Mouse (Mus musculus): ENCODE measurements around the gene Tmem37.

DNA sequence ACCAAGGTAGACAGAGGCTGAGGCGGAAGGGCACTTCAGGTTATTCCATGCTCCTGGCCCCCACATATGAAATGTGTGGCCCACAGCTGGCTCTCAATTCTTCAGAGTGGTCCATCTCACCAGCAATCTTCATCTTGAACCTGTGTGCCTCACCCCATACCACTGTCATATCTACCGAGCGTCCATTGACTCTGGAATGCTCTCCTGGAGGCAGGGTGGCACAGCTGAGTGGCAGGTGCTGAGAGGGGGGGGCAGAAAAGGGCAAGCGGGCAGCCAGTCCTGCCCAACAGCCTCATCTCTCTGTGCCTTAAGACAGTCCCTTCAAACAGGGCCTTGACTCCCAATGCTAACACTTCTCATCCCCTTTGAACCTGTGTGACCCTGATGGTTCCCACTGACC lies 2.7 kb downstream of the Tmem37 start:
- TF ChIP-seq CTCF (IDR thresholded peaks at IDR 0.05; ENCODE audit: insufficient read depth, low read length) (no peak), POLR2A (IDR thresholded peaks at IDR 0.05; ENCODE audit: borderline replicate concordance, extremely low read depth, low read depth, low read length) (no peak)
